Mouse (Mus musculus) forebrain, embryonic 10.5 days (tissue): ENCODE results near the gene Usp39. TPM values are rescaled to one million over a fixed set of nuclear protein-coding genes. Genes with fewer than 3 reads are reported as not detected.
A peak's percentile ranks its signal among the peaks of the same experiment; 100 is the strongest.

Source experiments
- DNase-seq: peaks from one replicate; pipeline ENCODE4 v3.0.0-alpha.2; 2017; ENCODE audit warnings: low spot score; ENCODE audit errors: extremely low spot score
- H3K27ac ChIP-seq: fragments of 300-500 bp; sonication (generic); 2 replicates; pipeline ENCODE4 v1.5.1; 2016; ENCODE audit warnings: mild to moderate bottlenecking
- H3K27me3 ChIP-seq: fragments of 300-500 bp; sonication (generic); 2 replicates; pipeline ENCODE4 v1.6.1; 2016; ENCODE audit warnings: mild to moderate bottlenecking; ENCODE audit not compliant: poor library complexity, severe bottlenecking
- H3K36me3 ChIP-seq: fragments of 300-500 bp; sonication (generic); replicated peaks from 2 replicates; pipeline ENCODE4 v1.6.1; 2016; ENCODE audit warnings: mild to moderate bottlenecking, moderate library complexity
- H3K4me1 ChIP-seq: fragments of 300-500 bp; sonication (generic); 2 replicates; pipeline ENCODE4 v1.6.1; 2016
- H3K4me3 ChIP-seq: fragments of 300-500 bp; sonication (generic); 2 replicates; pipeline ENCODE4 v1.5.1; 2016; ENCODE audit warnings: mild to moderate bottlenecking, moderate library complexity
- H3K9me3 ChIP-seq: fragments of 300-500 bp; sonication (generic); 2 replicates; pipeline ENCODE4 v1.6.1; 2016; ENCODE audit warnings: mild to moderate bottlenecking, moderate library complexity
- WGBS: fragments of 180-500 bp; shearing (Covaris S2); methylation state at CpG from one replicate; pipeline ENCODE4 v1.1.7; 2016; 5-methylcytosine and 5-hydroxymethylcytosine counted together
- polyA plus RNA-seq: library from polyadenylated mRNA; unstranded; fragments of >200 nt; fragmentation: Nextera tagmentation; extraction: Ambion mirVana; gene quantifications from 2 replicates; pipeline ENCODE4 v1.2.1, GENCODE M21; 2016

The Usp39 gene
- polyA plus RNA-seq, 1 experiment from 2014 or later = 90.1 TPM

DNA sequence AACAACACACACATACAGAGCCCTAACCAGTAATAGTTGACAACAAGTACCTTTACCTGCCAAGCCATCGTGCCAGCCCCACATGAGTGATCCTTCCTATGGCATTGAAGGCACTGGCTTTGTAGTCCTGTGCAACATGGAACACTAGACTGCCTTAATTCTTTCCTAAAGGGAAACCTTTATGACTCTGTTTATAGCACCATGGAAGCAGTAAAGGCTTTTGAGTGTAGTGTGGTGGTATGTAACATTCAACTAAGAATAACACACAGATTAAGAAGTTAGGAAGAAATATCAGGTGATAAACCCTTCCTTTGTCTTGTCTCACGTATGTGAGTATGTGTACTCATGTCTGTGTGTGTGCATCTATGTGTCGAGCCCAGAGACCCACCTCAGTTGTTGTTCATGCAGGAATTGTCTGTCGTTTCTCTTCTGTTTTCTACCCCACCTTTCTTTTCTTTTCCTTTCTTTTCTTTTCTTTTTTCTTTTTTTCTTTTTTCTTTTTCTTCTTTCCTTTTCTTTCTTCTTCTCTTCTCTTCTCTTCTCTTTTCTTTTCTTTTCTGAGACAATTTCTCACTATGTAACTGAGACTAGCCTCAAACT is 22.0 kb upstream of the Usp39 start, which contains the start of gene Rnf181:
Rnf181 (minus strand) TSS at position 113 of the 600 bp plus-strand sequence.
- no peak within 1 kb of the TSS for H3K4me3 ChIP-seq
- H3K27ac ChIP-seq = no peak within 1 kb of the TSS
- H3K36me3 ChIP-seq = no peaks in the 10 kb centered on the region
- DNase-seq = no peak
- 73% methylated on average over 4 of the region's 4 CpGs for WGBS
- no peaks in the 10 kb centered on the region for H3K9me3 ChIP-seq
- peaks cover 19% of the 10 kb centered on the region for H3K4me1 ChIP-seq
- H3K27me3 ChIP-seq = no peaks in the 10 kb centered on the region

DNA sequence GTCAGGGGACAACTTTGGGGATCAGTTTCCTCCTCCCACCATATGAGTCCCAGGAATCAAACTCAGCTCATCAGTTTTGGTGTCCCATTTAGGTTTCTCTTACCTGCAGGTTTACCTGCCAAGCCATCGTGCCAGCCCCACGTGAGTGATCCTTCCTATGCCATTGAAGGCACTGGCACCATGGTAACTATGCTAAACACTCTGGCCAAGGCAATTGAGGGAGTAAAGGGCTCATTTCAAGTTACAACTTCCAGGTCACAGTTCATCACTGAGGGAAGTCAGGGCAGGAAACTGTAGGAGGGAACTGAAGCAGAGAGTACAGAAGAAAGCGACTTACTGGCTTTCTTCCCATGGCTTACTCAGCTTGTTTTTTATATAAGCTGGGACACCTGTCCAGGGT is 21.3 kb upstream of the Usp39 start:
- no peaks in the 10 kb centered on the region for H3K36me3 ChIP-seq
- H3K9me3 ChIP-seq = no peaks in the 10 kb centered on the region
- no peak overlapping the region for H3K27ac ChIP-seq
- H3K27me3 ChIP-seq = no peaks in the 10 kb centered on the region
- H3K4me1 ChIP-seq = peaks cover 22% of the 10 kb centered on the region
- WGBS = 69% methylated on average over 3 of the region's 3 CpGs
- no peak overlapping the region for H3K4me3 ChIP-seq
- DNase-seq = no peak

DNA sequence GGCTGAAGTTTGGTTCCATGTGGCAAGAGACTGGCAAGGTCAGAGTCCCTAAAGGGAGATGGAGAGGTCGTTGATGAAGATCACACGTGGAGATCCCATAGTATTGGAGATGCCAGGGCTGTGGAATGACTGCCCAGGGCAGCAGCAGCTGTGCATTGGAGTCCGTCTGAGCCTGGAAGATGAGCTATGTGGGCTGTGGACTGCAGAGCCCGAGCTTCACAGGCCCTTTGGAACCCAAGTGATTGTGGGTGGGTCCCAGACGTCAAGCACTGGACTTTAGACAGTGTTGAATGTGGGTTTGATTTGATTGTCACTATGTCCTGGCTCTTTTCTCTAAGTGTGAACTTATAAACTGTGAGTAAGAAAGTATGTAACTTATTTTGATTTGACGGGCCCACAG is 20.0 kb upstream of the Usp39 start:
- WGBS = 78% methylated on average over 6 of the region's 6 CpGs
- H3K9me3 ChIP-seq = no peaks in the 10 kb centered on the region
- H3K27me3 ChIP-seq = no peaks in the 10 kb centered on the region
- H3K36me3 ChIP-seq = peaks cover 8% of the 10 kb centered on the region
- H3K4me3 ChIP-seq = no peak overlapping the region
- no peak for DNase-seq
- peaks cover 26% of the 10 kb centered on the region for H3K4me1 ChIP-seq
- H3K27ac ChIP-seq = no peak overlapping the region

DNA sequence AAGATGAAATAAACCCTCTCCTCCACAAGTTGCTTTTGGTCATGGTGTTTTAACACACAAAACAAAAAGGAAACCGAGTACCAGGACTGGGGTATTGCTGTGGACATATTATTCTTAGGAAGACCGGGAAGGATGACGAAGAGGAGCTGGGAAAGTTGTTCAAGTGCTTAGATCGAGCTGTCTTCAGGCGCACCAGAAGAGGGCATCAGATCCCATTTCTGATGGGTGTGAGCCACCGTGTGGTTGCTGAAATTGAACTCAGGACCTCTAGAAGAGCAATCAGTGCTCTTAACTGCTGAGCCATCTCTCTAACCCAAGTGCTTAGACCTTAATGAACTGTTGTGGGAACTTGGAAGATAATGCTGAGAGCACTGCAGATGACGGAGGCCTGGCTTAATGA is 19.0 kb upstream of the Usp39 start:
- no peak for DNase-seq
- 45% methylated on average over 7 of the region's 7 CpGs for WGBS
- H3K9me3 ChIP-seq = no peaks in the 10 kb centered on the region
- peaks cover 26% of the 10 kb centered on the region for H3K4me1 ChIP-seq
- H3K4me3 ChIP-seq = no peak overlapping the region
- H3K36me3 ChIP-seq = peaks cover 18% of the 10 kb centered on the region
- no peak overlapping the region for H3K27ac ChIP-seq
- no peaks in the 10 kb centered on the region for H3K27me3 ChIP-seq

DNA sequence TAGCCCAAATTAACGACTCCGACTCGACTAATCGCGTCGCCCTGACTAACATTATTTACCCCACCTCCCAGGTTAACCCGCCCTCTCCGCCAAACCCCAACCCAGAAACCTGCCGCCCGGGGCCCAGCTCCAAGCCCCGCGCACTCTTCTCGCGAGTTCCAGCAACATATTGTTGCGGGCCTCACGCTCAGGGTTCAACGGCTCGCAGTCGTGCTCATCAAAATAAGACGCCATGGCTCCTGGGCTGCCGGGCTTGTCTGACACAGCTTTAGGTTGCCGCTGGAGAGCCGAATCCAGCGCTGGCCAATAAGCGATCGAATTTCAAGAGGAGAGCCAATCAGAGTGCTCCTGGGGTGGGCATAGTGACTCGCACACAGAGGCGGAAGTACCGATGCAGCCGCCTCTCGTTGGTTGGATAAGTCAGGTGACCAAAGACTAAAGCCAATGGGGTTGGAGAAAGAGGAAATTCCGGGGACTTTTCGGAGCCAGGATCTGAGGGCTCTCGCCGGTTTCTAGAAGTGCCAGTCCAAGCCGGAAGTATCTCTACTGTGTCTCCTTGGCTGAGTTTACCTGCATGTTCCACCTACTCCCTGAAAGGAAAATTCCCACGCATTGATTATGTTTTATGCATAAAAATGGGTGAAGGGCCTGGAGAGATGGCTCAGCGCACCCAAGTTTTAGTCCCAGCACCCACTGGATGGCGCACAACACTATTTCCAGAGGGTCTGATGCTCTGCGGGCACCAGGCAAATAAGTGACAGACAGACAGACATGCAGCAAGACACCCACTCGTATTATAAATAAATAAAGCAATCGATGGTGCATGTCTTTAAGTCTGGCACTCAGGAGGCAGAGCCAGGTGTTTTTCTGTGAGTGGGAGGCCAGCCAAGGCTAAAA is 17.4 kb upstream of the Usp39 start:
- 1% methylated on average over 42 of the region's 42 CpGs for WGBS
- peak overlapping the region; percentile 89 for H3K27ac ChIP-seq
- H3K27me3 ChIP-seq = no peaks in the 10 kb centered on the region

DNA sequence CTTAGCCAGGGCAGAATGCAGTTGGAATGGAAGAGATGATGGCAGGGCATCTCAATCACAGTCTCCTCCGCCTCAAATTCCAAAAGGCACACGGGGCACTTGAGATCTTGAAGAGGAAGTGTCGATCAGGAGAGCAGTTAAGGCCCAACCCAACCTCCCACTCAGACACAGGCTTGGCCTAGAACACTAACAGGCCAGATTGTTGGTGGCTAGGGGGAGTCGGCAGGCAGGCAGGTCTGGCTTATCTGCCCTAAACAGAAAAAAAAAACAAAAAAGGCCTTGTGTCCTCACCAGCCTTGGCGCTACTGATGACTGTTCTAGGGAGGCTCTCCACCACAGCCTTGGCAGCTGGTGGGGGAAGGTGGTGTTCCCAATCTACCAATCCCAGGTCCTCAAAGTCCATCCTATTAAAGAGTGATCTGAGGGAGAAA is 16.2 kb upstream of the Usp39 start:
- 81% methylated on average over 5 of the region's 5 CpGs for WGBS
- Histone ChIP-seq H3K4me3 (peak overlapping the region; percentile 77), H3K27ac (no peak overlapping the region; the same call in 1 of the 2 replicates), H3K36me3 (peaks cover 42% of the 10 kb centered on the region), H3K4me1 (peaks cover 32% of the 10 kb centered on the region), H3K9me3 (no peaks in the 10 kb centered on the region), H3K27me3 (peaks cover 8% of the 10 kb centered on the region; the same call in 1 of the 2 replicates)
- DNase-seq = no peak

More for the DNA sequence above, 17.4 kb upstream of the Usp39 start:
- Histone ChIP-seq H3K36me3 (peaks cover 34% of the 10 kb centered on the region), H3K4me3 (peak overlapping the region; percentile 77), H3K9me3 (no peaks in the 10 kb centered on the region), H3K4me1 (peaks cover 26% of the 10 kb centered on the region)
- peak; percentile 94 for DNase-seq

DNA sequence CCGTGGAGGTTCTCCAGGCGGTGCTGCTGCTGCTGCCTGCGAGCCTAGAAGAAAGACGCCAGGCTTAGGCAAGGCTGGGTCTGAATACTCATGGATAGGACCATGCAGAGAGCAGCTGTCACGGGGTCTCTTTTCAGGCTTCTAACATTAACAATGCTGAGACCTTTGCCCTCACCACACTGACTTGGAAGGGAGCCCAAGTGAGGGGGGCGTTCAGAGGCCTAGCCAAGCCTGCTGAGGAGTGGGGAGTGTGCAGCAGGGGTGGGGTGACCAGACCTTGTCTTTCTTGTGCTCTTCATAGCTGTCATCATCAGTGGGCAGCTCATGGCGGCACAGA is 15.6 kb upstream of the Usp39 start:
- WGBS = 91% methylated on average over 7 of the region's 7 CpGs
- Histone ChIP-seq H3K9me3 (no peaks in the 10 kb centered on the region), H3K27ac (no peak overlapping the region), H3K27me3 (peaks cover 9% of the 10 kb centered on the region; the same call in 1 of the 2 replicates), H3K4me3 (no peak overlapping the region), H3K4me1 (peaks cover 38% of the 10 kb centered on the region), H3K36me3 (peaks cover 42% of the 10 kb centered on the region)
- no peak for DNase-seq

DNA sequence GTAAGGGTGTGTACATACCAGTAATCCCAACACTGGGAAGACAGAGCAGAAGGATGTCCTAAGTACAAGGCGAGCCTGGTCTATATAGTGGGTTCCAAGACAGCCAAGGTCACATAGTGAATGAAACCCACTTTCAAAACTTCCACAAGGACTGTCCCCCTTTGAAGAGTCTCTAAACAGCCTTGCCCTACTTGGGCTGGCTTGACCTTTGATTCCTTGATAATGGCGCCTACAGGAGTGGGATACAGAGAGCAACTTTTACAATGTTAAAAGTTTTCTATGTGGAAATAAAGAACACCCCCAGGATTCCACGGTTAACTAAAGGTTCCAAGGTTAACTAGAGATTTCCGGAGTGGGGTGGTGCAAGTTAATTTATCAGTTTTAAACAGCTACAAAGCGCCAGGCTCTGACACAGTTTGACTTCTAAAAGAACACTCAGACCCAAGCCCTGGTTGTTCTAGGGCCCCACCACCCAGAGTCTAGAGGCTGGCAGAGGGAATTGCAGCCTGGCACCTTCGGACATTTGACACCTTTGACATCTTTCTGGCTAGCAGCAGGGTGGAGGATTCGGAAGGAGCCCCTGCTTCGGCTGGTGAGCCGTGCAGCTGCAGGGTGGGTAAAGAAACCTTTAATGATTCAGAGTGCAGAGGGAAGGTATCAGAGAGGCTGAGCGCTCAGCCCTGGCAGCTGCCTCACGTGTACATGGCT is 15.1 kb upstream of the Usp39 start:
- H3K36me3 ChIP-seq = peaks cover 42% of the 10 kb centered on the region
- WGBS = 90% methylated on average over 11 of the region's 11 CpGs
- H3K4me1 ChIP-seq = peaks cover 43% of the 10 kb centered on the region
- H3K9me3 ChIP-seq = no peaks in the 10 kb centered on the region
- no peak overlapping the region for H3K4me3 ChIP-seq
- no peak for DNase-seq
- H3K27me3 ChIP-seq = peaks cover 9% of the 10 kb centered on the region; the same call in 1 of the 2 replicates
- H3K27ac ChIP-seq = no peak overlapping the region

DNA sequence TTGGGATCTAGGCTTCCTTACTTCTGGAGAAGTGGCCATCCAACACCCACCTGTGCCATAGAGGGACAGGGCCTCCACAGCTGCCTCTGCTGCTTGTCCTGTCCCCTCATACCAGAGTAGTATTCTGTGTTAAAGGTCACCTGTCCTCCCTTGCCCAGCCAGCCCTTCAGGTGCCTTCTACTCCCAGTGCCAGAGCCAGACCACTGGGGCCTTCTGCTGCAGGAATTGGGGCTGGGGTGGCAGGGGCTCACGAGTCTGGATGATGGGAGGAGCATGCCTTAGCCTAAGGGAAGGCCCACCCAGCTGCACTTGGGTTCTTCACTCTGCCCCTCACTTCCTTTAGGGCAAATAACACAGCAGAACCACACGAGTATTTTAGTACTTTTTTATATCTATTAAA is 14.4 kb upstream of the Usp39 start:
- H3K4me3 ChIP-seq = no peak overlapping the region
- H3K27ac ChIP-seq = no peak overlapping the region
- H3K36me3 ChIP-seq = peaks cover 42% of the 10 kb centered on the region
- DNase-seq = no peak
- H3K4me1 ChIP-seq = peaks cover 50% of the 10 kb centered on the region
- H3K9me3 ChIP-seq = no peaks in the 10 kb centered on the region
- WGBS = 82% methylated on average over 2 of the region's 2 CpGs
- H3K27me3 ChIP-seq = peaks cover 9% of the 10 kb centered on the region; the same call in 1 of the 2 replicates

DNA sequence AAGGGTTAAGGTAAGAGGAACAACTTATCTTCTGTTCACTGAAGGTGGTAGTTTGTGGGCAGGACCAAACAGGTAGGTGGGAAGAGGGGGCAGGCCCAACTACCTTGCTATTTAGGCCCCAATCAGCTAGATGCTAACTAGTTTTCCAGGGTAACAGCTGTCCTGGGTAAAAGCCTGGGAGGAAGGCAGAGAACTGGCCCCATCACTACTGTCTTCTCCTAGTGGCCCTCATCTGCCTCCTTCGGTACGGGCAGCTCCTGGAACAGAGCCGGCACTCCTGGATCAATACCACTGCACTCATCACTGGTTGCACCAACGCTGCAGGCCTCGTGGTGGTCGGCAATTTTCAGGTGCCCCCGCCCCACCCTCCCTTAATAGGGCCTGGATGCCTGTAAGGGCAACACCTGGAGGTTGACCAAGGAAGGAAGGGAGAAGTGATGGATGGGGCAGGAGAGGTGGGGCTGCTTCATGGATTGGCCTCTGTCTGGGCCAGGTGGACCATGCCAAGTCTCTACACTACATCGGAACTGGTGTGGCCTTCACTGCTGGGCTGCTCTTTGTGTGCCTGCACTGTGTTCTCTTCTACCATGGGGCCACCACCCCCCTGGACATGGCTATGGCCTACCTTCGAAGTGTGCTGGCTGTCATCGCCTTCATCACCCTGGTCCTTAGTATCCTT is 13.2 kb upstream of the Usp39 start:
- Histone ChIP-seq H3K4me3 (no peak overlapping the region), H3K4me1 (peaks cover 56% of the 10 kb centered on the region)
- 90% methylated on average over 10 of the region's 10 CpGs for WGBS

DNA sequence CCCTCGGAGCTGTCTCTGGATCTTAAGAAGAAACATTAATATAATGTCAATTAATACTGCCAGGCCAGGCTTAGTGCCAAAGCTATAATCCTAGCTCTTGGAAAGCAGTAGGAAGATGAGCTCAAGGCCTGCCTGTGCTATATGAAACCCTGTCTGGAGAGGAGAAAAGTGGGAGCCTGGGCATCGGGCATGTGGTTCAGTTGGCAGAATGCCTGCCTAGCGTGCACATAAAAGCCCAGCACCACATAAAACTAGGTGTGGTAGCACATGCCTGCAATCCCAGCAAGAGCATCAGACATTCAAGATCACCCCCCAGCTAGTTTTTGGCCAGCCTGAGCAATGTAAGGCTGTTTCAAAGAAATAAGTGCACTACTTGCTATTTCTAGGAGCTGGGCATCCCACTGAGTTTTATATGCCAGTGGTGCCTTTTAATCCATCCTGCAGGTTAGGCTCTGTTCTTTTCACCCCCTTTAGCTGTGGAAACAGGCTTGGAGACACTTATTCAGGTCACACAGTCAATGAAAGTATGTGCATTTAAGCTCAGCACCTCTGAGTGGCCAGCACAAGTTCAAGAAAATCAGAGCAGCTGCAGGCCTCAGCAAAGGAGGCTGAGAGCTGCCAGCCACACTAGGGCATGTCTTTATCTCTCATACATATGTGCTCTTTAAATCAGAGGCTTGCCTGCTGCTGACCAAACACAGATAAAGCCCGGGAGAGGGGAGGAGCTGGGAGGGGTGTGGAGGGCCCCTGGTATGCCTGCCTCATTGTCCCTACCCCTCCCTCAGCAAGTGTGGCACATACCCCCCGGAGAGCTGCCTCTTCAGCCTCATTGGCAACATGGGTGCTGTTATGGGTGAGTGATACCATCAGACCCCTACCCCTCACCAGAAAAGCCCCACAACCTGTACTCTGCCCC is 12.4 kb upstream of the Usp39 start:
- Histone ChIP-seq H3K4me1 (peaks cover 52% of the 10 kb centered on the region), H3K27me3 (peaks cover 9% of the 10 kb centered on the region; the same call in 1 of the 2 replicates), H3K36me3 (peaks cover 42% of the 10 kb centered on the region), H3K27ac (no peak overlapping the region), H3K4me3 (no peak overlapping the region), H3K9me3 (no peaks in the 10 kb centered on the region)
- DNase-seq = no peak
- 85% methylated on average over 5 of the region's 5 CpGs for WGBS

More for the DNA sequence above, 13.2 kb upstream of the Usp39 start:
- peaks cover 9% of the 10 kb centered on the region; the same call in 1 of the 2 replicates for H3K27me3 ChIP-seq
- H3K9me3 ChIP-seq = no peaks in the 10 kb centered on the region
- peaks cover 42% of the 10 kb centered on the region for H3K36me3 ChIP-seq
- DNase-seq = no peak
- no peak overlapping the region for H3K27ac ChIP-seq
